Mouse (Mus musculus): ENCODE results near the gene Atm.

Gene Atm

GRCm38 (mm10) chr9:53536558-53537320 is at the start of gene Atm, which contains the start of gene Npat:
Gene Atm, minus strand, starts transcription at chr9:53536740.
Gene Npat, plus strand, starts transcription at chr9:53537047.
- DNase-seq (ENCODE audit: inconsistent ontology term), result peak; percentile 99

GRCm38 (mm10) chr9:53581870-53582269 is 45.3 kb upstream of the Atm start:
- no peak for DNase-seq (ENCODE audit: inconsistent ontology term)

- no peak for DNase-seq (ENCODE audit: inconsistent ontology term)
These were observed 39.2 kb upstream of the Atm start for GRCm38 (mm10) chr9:53575721-53576120.

DNA sequence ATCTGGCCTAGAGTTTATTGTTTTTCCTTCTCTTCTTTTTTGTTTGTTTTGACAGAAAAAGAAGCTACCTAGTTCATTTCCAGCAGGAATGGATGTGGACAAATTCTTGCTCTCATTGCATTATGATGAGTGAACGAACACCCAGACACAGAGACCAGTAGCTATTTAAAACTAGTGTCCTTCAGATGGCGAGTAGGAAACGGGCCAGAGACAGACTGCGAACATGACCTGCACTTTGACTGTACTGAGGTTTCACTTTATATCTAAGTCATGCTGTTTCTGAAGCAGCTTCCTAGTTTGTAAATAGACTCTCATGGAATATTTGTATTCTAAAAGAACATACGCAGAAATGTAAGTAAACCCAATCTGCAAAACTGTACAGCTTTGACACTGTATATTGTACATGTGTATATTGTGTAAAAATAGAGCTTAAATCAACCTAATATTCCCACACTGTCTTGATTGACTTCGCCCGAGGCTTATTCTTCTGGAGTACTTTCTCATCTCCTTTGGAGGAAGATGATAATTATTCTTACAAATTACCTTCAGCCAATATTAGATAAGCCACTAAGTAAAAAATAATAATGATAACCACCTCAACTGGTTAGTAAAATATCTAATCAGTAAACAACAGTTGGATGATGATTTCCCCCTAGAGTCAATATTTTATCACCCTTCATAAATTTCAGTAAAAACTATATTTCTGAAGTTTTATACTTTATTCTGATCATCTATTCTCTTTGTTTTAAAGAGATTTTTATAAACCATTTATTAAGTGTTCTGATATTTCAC is 36.2 kb upstream of the Atm start:
- no peak for DNase-seq (ENCODE audit: inconsistent ontology term)

DNA sequence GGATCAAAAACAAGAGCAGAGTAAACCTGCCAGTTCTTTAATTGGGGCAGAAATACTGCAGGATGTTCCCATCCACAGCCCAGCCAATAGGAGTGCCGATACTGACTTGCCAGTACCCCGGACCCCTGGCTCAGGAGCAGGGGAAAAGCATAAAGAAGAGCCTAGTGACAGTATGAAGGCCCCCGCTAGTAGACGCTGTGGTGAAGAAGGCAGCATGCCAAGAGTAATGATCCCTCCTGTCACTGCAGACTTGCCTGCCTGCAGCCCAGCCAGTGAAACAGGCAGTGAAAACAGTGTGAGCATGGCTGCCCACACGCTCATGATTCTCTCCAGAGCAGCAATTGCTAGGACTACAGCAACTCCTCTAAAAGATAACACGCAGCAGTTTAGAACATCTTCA is 34.1 kb upstream of the Atm start:
- DNase-seq (ENCODE audit: inconsistent ontology term), result no peak

DNA sequence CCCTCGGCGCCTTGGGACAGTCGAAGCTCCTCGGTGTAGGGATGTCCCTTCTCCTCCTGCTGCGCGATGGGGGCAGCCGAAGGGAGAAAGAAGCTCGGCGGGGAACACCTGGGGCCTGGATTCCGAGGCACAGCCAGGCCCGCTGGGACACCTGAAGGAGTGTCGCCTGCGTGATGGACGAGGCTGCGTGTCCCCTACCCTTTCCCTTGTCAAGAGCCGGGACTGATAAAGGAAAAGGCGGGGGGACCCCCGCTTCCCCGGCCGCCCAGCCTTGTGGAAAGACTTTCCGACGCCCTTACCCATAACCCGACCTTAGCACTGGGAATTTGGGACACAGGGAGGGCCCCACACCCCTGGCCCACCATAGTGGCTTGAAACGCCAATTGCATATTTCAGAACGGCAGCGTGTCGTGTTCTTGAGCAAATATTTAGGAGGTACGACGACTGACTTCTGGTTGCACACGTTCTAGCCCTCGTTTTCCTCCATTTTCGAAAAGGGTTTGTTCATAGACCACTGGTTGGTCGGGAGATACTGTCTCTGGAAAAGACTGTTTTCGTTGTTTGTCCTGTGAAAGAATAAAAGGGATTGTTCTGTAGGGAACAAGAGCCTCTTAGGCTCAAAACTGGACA is 911 bp upstream of the Atm start:
- peak; percentile 42 for DNase-seq (ENCODE audit: inconsistent ontology term)

GRCm38 (mm10) chr9:53535416-53536320 is 872 bp downstream of the Atm start:
- DNase-seq (ENCODE audit: inconsistent ontology term), result peak; percentile 38

GRCm38 (mm10) chr9:53517373-53518009 is 19.0 kb downstream of the Atm start:
- DNase-seq (ENCODE audit: inconsistent ontology term), result no peak

DNA sequence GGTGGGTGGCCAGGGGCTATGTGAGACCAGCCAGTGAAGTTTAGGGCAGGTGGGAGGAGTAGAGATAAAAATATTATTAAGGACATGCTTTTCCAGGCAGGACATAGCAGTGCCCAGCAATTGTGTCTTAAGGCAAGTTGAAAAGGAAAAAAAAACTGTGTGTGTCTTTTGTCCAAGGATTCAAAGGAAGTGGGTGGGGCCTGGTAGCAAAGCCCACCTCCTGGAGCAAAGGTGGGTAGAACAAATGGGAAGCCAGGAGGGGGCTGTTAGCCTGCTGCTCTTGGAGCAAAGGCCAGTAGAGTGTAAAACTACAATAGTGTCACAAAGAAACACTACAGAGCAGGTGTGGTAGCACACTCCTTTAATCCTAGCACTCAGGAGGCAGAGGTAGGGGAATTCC is 22.4 kb downstream of the Atm start:
- DNase-seq (ENCODE audit: inconsistent ontology term), result no peak

GRCm38 (mm10) chr9:53508053-53508452 is 28.5 kb downstream of the Atm start:
- DNase-seq (ENCODE audit: inconsistent ontology term), result peak; percentile 3

GRCm38 (mm10) chr9:53485886-53486285 is 50.7 kb downstream of the Atm start:
- DNase-seq (ENCODE audit: inconsistent ontology term), result no peak

GRCm38 (mm10) chr9:53472806-53473518 is 63.6 kb downstream of the Atm start:
- no peak for DNase-seq (ENCODE audit: inconsistent ontology term)

- no peak for DNase-seq (ENCODE audit: inconsistent ontology term)
These were observed 84.5 kb downstream of the Atm start for GRCm38 (mm10) chr9:53452038-53452437.

- DNase-seq (ENCODE audit: inconsistent ontology term), result no peak
These were observed 85.9 kb downstream of the Atm start for GRCm38 (mm10) chr9:53450609-53451008.

GRCm38 (mm10) chr9:53435830-53436570 is 100.5 kb downstream of the Atm start:
- no peak for DNase-seq (ENCODE audit: inconsistent ontology term)

DNA sequence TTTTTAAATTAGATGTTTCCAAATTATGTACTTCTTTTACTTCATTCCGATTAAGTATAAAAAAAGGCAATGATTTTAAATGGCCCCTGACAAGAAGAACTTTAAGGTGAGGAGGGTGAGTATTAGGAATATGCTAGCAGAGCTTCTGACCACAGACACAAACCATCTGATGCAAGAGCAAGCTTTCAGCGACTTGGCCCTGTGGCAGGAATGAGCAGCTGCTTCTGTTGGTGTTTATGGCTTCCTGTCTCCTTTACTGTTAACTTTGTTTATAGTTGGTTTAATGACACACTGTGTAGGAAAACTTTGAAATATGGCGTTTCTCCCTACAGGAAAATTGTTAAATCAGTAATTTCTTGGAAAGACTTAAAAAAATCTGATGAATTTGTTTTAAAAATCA is 108.9 kb downstream of the Atm start:
- DNase-seq (ENCODE audit: inconsistent ontology term), result no peak

- no peak for DNase-seq (ENCODE audit: inconsistent ontology term)
These were observed 109.8 kb downstream of the Atm start for GRCm38 (mm10) chr9:53426726-53427125.

- no peak for DNase-seq (ENCODE audit: inconsistent ontology term)
These were observed 114.2 kb downstream of the Atm start for GRCm38 (mm10) chr9:53422133-53422896.

- no peak for DNase-seq (ENCODE audit: inconsistent ontology term)
These were observed 127.1 kb downstream of the Atm start for GRCm38 (mm10) chr9:53409427-53409826.
